Comparison of ENCODE assay signal across 8 mouse cellular contexts in genomic region chr12:75595291-75596153, GRCm38 (mm10). TPM values are rescaled to one million over a fixed set of nuclear protein-coding genes. Genes with fewer than 3 reads are reported as not detected.
DNase-seq lines count a peak whose midpoint lies in the region; ATAC-seq and TF ChIP-seq lines count a peak whose summit lies in the region.

No protein-coding gene starts in this region.

- under 1% methylated on average over 76 of the region's 97 CpGs for WGBS in heart, embryonic 16.5 days
- WGBS in macrophage (ENCODE audit: missing documents), result 2% methylated on average over 77 of the region's 97 CpGs

- H3K36me3 ChIP-seq in E14TG2a.4 (ENCODE audit: insufficient read depth, low read length) (peaks cover 15% of the 10 kb centered on the region), macrophage (ENCODE audit: inconsistent target) (peaks cover 8% of the 10 kb centered on the region; the same call in 1 of the 2 replicates)
- H3K36me3 ChIP-seq in heart, embryonic 16.5 days (ENCODE audit: control insufficient read depth, insufficient read depth), result peaks cover 11% of the 10 kb centered on the region

- H3K27ac ChIP-seq in heart, embryonic 16.5 days (ENCODE audit: low read length), result peak overlapping the region; percentile 97
- no peak overlapping the region for H3K27ac ChIP-seq in macrophage

- no peaks in the 10 kb centered on the region for H3K9me3 ChIP-seq in E14TG2a.4 (ENCODE audit: low read length)
- no peaks in the 10 kb centered on the region for H3K9me3 ChIP-seq in heart, embryonic 16.5 days (replicated peaks; ENCODE audit: control insufficient read depth, low read length)

- H3K4me3 ChIP-seq in E14TG2a.4 (replicated peaks; ENCODE audit: low read length), result peak overlapping the region; percentile 96
- H3K4me3 ChIP-seq in heart, embryonic 16.5 days (ENCODE audit: low read length), result peak overlapping the region; percentile 99
- H3K4me3 ChIP-seq in macrophage (ENCODE audit: inconsistent target), result peak overlapping the region; percentile 60

- DNase-seq in embryo, embryonic 11 days, result peak; percentile 52
- peak; percentile 15 to 25 for DNase-seq in left cerebral cortex, adult 8-10 months (ENCODE audit: low spot score in 2 of 2)
- peak; percentile 31 to 35 for DNase-seq in right cerebral cortex, adult 2 months (ENCODE audit: low spot score in 2 of 2)

- H3K27me3 ChIP-seq in E14TG2a.4 (ENCODE audit: insufficient read depth, low read length), result no peaks in the 10 kb centered on the region
- H3K27me3 ChIP-seq in heart, embryonic 16.5 days (ENCODE audit: control insufficient read depth, insufficient read depth, low read length), result no peaks in the 10 kb centered on the region

- H3K9ac ChIP-seq in heart, embryonic 16.5 days (ENCODE audit: low read length), result peak overlapping the region; percentile 94

- peak overlapping the region; percentile 95 for H3K4me2 ChIP-seq in heart, embryonic 16.5 days (ENCODE audit: low read depth, low read length)

- peak; percentile 11 for ATAC-seq in activated CD4-positive, CD25-positive, alpha-beta regulatory T cell, adult 4 months
- ATAC-seq in heart, embryonic 16.5 days (replicated peaks; ENCODE audit: extremely low read depth, insufficient read depth, low FRiP score), result peak; percentile 31
- no peak for ATAC-seq in monocyte, adult 5-6 weeks (replicated peaks; ENCODE audit: insufficient number of reproducible peaks, low FRiP score, low TSS enrichment, poor library complexity, severe bottlenecking)

- peaks cover 48% of the 10 kb centered on the region for H3K79me2 ChIP-seq in macrophage (ENCODE audit: inconsistent target)

- peaks cover 41% of the 10 kb centered on the region for H3K4me1 ChIP-seq in E14TG2a.4 (replicated peaks; ENCODE audit: low read depth, low read length)
- peaks cover 12% of the 10 kb centered on the region for H3K4me1 ChIP-seq in heart, embryonic 16.5 days (ENCODE audit: control insufficient read depth, insufficient read depth, low read length)

- TF ChIP-seq CTCF in E14TG2a.4 (conservative IDR thresholded peaks at IDR 0.05; ENCODE audit: low read length), result no peak

RNA-seq across cellular contexts. Expression of gene Ppp2r5e, which starts 0.5 kb away (rescaled TPM):
- 1 to 10 TPM; 7.4 to 9.2 TPM for polyA plus RNA-seq in activated CD4-positive, CD25-positive, alpha-beta regulatory T cell, adult 4 months (2017; shearing (Covaris generic))
- polyA plus RNA-seq in heart, embryonic 16.5 days (2015; fragmentation: Nextera tagmentation; extraction: Ambion mirVana), result 7.9 and 8.3 TPM in 2 replicates
- 10 to 100 TPM; 69.1 to 74.0 (median 73.5) TPM for total RNA-seq in left cerebral cortex, adult 8-10 months (2022)
- total RNA-seq in macrophage (2018; cell fraction: chromatin; rRNA removed), result 10 to 100 TPM; 18.6 to 75.6 (median 46.1) TPM
- total RNA-seq in macrophage (2018; cell fraction: cytosol; rRNA removed), result 10 to 100 TPM; 23.5 to 34.9 (median 31.8) TPM
- total RNA-seq in macrophage (2018; cell fraction: nucleus; rRNA removed), result 10 to 100 TPM; 20.1 to 67.9 (median 40.1) TPM
- 21.2 to 25.5 TPM (median 24.4 TPM) in 3 replicates for polyA plus RNA-seq in macrophage (2018)
- total RNA-seq in monocyte, adult 5-6 weeks (2017), result 18.1 to 30.8 TPM (median 25.0 TPM) in 3 replicates
